Mouse (Mus musculus): ENCODE results near the gene Donson.

Donson gene

GRCm38 (mm10) chr16:91688619-91689334 lies at the start of gene Donson:
TSS of gene Donson (minus strand) at chr16:91688770.
- under 1% methylated on average over 59 of the region's 71 CpGs for WGBS

GRCm38 (mm10) chr16:91736046-91736816 lies 47.7 kb upstream of the Donson start:
- 78% methylated on average over 7 of the region's 7 CpGs for WGBS

- 58% methylated on average over 5 of the region's 5 CpGs for WGBS
These were observed 46.2 kb upstream of the Donson start for GRCm38 (mm10) chr16:91734771-91735170.

GRCm38 (mm10) chr16:91732816-91733215 lies 44.2 kb upstream of the Donson start:
- WGBS: 82% methylated on average over 2 of the region's 2 CpGs

- 1% methylated on average over 11 of the region's 11 CpGs for WGBS
These were observed 41.9 kb upstream of the Donson start for GRCm38 (mm10) chr16:91730446-91730845.

GRCm38 (mm10) chr16:91729821-91730441 lies 41.4 kb upstream of the Donson start:
- WGBS: under 1% methylated on average over 44 of the region's 44 CpGs

GRCm38 (mm10) chr16:91729066-91729482 lies 40.5 kb upstream of the Donson start, which contains the start of gene Itsn1:
TSS of gene Itsn1 (plus strand) at chr16:91729281.
- WGBS: under 1% methylated on average over 33 of the region's 33 CpGs

GRCm38 (mm10) chr16:91728123-91729065 lies 39.8 kb upstream of the Donson start, which contains the start of gene Cryzl1:
TSS of gene Cryzl1 (minus strand) at chr16:91728975.
- under 1% methylated on average over 46 of the region's 46 CpGs for WGBS

GRCm38 (mm10) chr16:91727433-91727832 lies 38.9 kb upstream of the Donson start:
- 76% methylated on average over 15 of the region's 15 CpGs for WGBS

- WGBS: 25% methylated on average over 3 of the region's 3 CpGs
These were observed 35.7 kb upstream of the Donson start for GRCm38 (mm10) chr16:91724247-91724646.

- 94% methylated on average over 4 of the region's 4 CpGs for WGBS
These were observed 28.8 kb upstream of the Donson start for GRCm38 (mm10) chr16:91717399-91717798.

- WGBS: 66% methylated on average over 11 of the region's 11 CpGs
These were observed 28.4 kb upstream of the Donson start for GRCm38 (mm10) chr16:91716927-91717349.

GRCm38 (mm10) chr16:91710241-91710640 lies 21.7 kb upstream of the Donson start:
- WGBS: 88% methylated on average over 7 of the region's 7 CpGs

GRCm38 (mm10) chr16:91704603-91705340 lies 16.2 kb upstream of the Donson start:
- WGBS: 51% methylated on average over 14 of the region's 14 CpGs

- 59% methylated on average over 3 of the region's 3 CpGs for WGBS
These were observed 14.2 kb upstream of the Donson start for GRCm38 (mm10) chr16:91702771-91703188.

- WGBS: 91% methylated on average over 13 of the region's 13 CpGs
These were observed 13.3 kb upstream of the Donson start for GRCm38 (mm10) chr16:91701908-91702307.

GRCm38 (mm10) chr16:91698995-91699394 lies 10.4 kb upstream of the Donson start:
- WGBS: 93% methylated on average over 1 of the region's 1 CpGs

GRCm38 (mm10) chr16:91695108-91695755 lies 6.7 kb upstream of the Donson start:
- 57% methylated on average over 8 of the region's 8 CpGs for WGBS

GRCm38 (mm10) chr16:91694455-91695084 lies 6.0 kb upstream of the Donson start:
- WGBS: 22% methylated on average over 14 of the region's 14 CpGs
